Mouse (Mus musculus) stomach, postnatal 0 days (tissue): Measurements from ENCODE around the gene Sstr5. TPM values are rescaled to one million over a fixed set of nuclear protein-coding genes. Genes with fewer than 3 reads are reported as not detected.

Experiments used
- ATAC-seq: fragments of 200-750 bp; cut with Nextera tagmentation; 2 replicates; pipeline ENCODE4 v1.8.0; 2017; ENCODE audit not compliant: low FRiP score, low TSS enrichment
- DNase-seq: peaks from one replicate; pipeline ENCODE4 v3.0.0-alpha.2; 2016; ENCODE audit warnings: low spot score
- H3K27ac ChIP-seq: fragments of 300-500 bp; sonication (generic); replicated peaks from 2 replicates; pipeline ENCODE4 v1.5.1; 2014; ENCODE audit warnings: mild to moderate bottlenecking, control low read depth
- H3K27me3 ChIP-seq: fragments of 300-500 bp; sonication (generic); 2 replicates; pipeline ENCODE4 v1.6.1; 2014; ENCODE audit warnings: low read length; ENCODE audit not compliant: control insufficient read depth, insufficient read depth
- H3K36me3 ChIP-seq: fragments of 300-500 bp; sonication (generic); 2 replicates; pipeline ENCODE4 v1.6.1; 2014; ENCODE audit warnings: low read length, mixed read lengths; ENCODE audit not compliant: control insufficient read depth, insufficient read depth
- H3K4me1 ChIP-seq: fragments of 300-500 bp; sonication (generic); replicated peaks from 2 replicates; pipeline ENCODE4 v1.6.1; 2014; ENCODE audit warnings: antibody characterized with exemption; ENCODE audit not compliant: control insufficient read depth, insufficient read depth
- H3K4me2 ChIP-seq: fragments of 300-500 bp; sonication (generic); replicated peaks from 2 replicates; pipeline ENCODE4 v1.6.1; 2014; ENCODE audit warnings: low read depth, mild to moderate bottlenecking, control low read depth, moderate library complexity
- H3K4me3 ChIP-seq: fragments of 300-500 bp; sonication (generic); 2 replicates; pipeline ENCODE4 v1.5.1; 2014; ENCODE audit warnings: low read depth, low read length, control low read depth
- H3K9ac ChIP-seq: fragments of 300-500 bp; sonication (generic); 2 replicates; pipeline ENCODE4 v1.6.1; 2014; ENCODE audit warnings: mild to moderate bottlenecking, low read length, control low read depth, mixed read lengths
- H3K9me3 ChIP-seq: fragments of 300-500 bp; sonication (generic); 2 replicates; pipeline ENCODE4 v1.6.1; 2016; ENCODE audit warnings: low read length; ENCODE audit not compliant: control insufficient read depth
- CTCF ChIP-seq: IDR thresholded peaks from 2 replicates; pipeline ENCODE4 v1.5.1; 2016; ENCODE audit warnings: antibody characterized with exemption, low read depth, mild to moderate bottlenecking, moderate library complexity
- EP300 ChIP-seq: optimal IDR thresholded peaks from 2 replicates; pipeline ENCODE3; 2016; ENCODE audit warnings: antibody characterized with exemption
- WGBS: fragments of 180-500 bp; shearing (Covaris S2); extraction: QIAGEN DNeasy Blood & Tissue Kit; methylation state at CpG from one replicate; pipeline ENCODE4 v1.1.7; 2014; 5-methylcytosine and 5-hydroxymethylcytosine counted together
- polyA plus RNA-seq: library from polyadenylated mRNA; unstranded; fragments of >200 nt; fragmentation: Nextera tagmentation; extraction: Ambion mirVana; gene quantifications from 2 replicates; pipeline ENCODE4 v1.2.1, GENCODE M21; 2015

Sstr5 gene
- polyA plus RNA-seq, 1 experiment from 2014 or later = 0.16 TPM

GRCm38 (mm10) chr17:25469798-25470197 is 27.3 kb downstream of the Sstr5 start:
- H3K4me3 ChIP-seq = no peak overlapping the region
- no peak for TF ChIP-seq EP300
- peak; percentile 90 for TF ChIP-seq CTCF
- H3K4me1 ChIP-seq = no peaks in the 10 kb centered on the region
- no peaks in the 10 kb centered on the region for H3K36me3 ChIP-seq
- H3K9me3 ChIP-seq = no peaks in the 10 kb centered on the region
- DNase-seq (peak; percentile 73), ATAC-seq (no peak)
- 23% methylated on average over 8 of the region's 8 CpGs for WGBS
- no peak overlapping the region for H3K27ac ChIP-seq
- no peak overlapping the region for H3K4me2 ChIP-seq
- H3K27me3 ChIP-seq = no peaks in the 10 kb centered on the region
- H3K9ac ChIP-seq = no peak overlapping the region

GRCm38 (mm10) chr17:25468301-25468700 is 28.8 kb downstream of the Sstr5 start:
- Histone ChIP-seq H3K9ac (no peak overlapping the region), H3K27ac (no peak overlapping the region), H3K4me3 (no peak overlapping the region), H3K27me3 (no peaks in the 10 kb centered on the region), H3K4me2 (no peak overlapping the region), H3K36me3 (no peaks in the 10 kb centered on the region), H3K4me1 (no peaks in the 10 kb centered on the region), H3K9me3 (no peaks in the 10 kb centered on the region)
- TF ChIP-seq EP300 (no peak), CTCF (no peak)
- WGBS = 72% methylated on average over 6 of the region's 6 CpGs
- ATAC-seq (no peak), DNase-seq (no peak)

GRCm38 (mm10) chr17:25467781-25468180 is 29.3 kb downstream of the Sstr5 start:
- TF ChIP-seq EP300 (no peak), CTCF (no peak)
- ATAC-seq (no peak), DNase-seq (no peak)
- no peak overlapping the region for H3K4me3 ChIP-seq
- H3K36me3 ChIP-seq = no peaks in the 10 kb centered on the region
- no peaks in the 10 kb centered on the region for H3K4me1 ChIP-seq
- no peaks in the 10 kb centered on the region for H3K27me3 ChIP-seq
- no peak overlapping the region for H3K9ac ChIP-seq
- no peak overlapping the region for H3K27ac ChIP-seq
- H3K4me2 ChIP-seq = no peak overlapping the region
- WGBS = 65% methylated on average over 6 of the region's 6 CpGs
- no peaks in the 10 kb centered on the region for H3K9me3 ChIP-seq

- 72% methylated on average over 2 of the region's 2 CpGs for WGBS
- TF ChIP-seq EP300 = no peak
- Histone ChIP-seq H3K9ac (no peak overlapping the region), H3K27me3 (no peaks in the 10 kb centered on the region), H3K4me3 (no peak overlapping the region), H3K9me3 (no peaks in the 10 kb centered on the region), H3K27ac (no peak overlapping the region), H3K36me3 (no peaks in the 10 kb centered on the region), H3K4me2 (no peak overlapping the region), H3K4me1 (0 out of 2 replicates have a peak, but pooled peaks cover 2% of the 10 kb centered on the region)
- ATAC-seq (no peak), DNase-seq (no peak)
These were observed 30.8 kb downstream of the Sstr5 start for GRCm38 (mm10) chr17:25466257-25466656.

GRCm38 (mm10) chr17:25464091-25464490 is 33.0 kb downstream of the Sstr5 start:
- Histone ChIP-seq H3K27me3 (no peaks in the 10 kb centered on the region), H3K9me3 (no peaks in the 10 kb centered on the region), H3K4me1 (0 out of 2 replicates have a peak, but pooled peaks cover 2% of the 10 kb centered on the region), H3K9ac (no peak overlapping the region), H3K4me2 (no peak overlapping the region), H3K36me3 (no peaks in the 10 kb centered on the region), H3K4me3 (no peak overlapping the region), H3K27ac (no peak overlapping the region)
- ATAC-seq (no peak), DNase-seq (no peak)
- TF ChIP-seq CTCF (no peak), EP300 (no peak)
- WGBS = 77% methylated on average over 4 of the region's 4 CpGs

- 59% methylated on average over 4 of the region's 4 CpGs for WGBS
- ATAC-seq (no peak), DNase-seq (no peak)
- H3K4me3 ChIP-seq = no peak overlapping the region
- no peak overlapping the region for H3K4me2 ChIP-seq
- no peaks in the 10 kb centered on the region for H3K9me3 ChIP-seq
- no peaks in the 10 kb centered on the region for H3K36me3 ChIP-seq
- H3K4me1 ChIP-seq = 0 out of 2 replicates have a peak, but pooled peaks cover 2% of the 10 kb centered on the region
- H3K27ac ChIP-seq = no peak overlapping the region
- TF ChIP-seq CTCF (no peak), EP300 (no peak)
- no peak overlapping the region for H3K9ac ChIP-seq
- H3K27me3 ChIP-seq = no peaks in the 10 kb centered on the region
These were observed 33.7 kb downstream of the Sstr5 start for GRCm38 (mm10) chr17:25463326-25463945.
